Mouse (Mus musculus) G1E (cell line): ENCODE results near the gene Ankrd28. TPM values are rescaled to one million over a fixed set of nuclear protein-coding genes. Genes with fewer than 3 reads are reported as not detected.

ENCODE experiments used
- ATAC-seq: 2 replicates; pipeline ENCODE4 v1.8.0; 2016; ENCODE audit warnings: mild to moderate bottlenecking; ENCODE audit not compliant: insufficient number of reproducible peaks, poor library complexity, low FRiP score, severe bottlenecking; ENCODE audit errors: extremely low read depth
- DNase-seq: peaks from one replicate; pipeline ENCODE4 v3.0.0; 2012; ENCODE audit warnings: low spot score
- H3K27me3 ChIP-seq: 2 replicates; pipeline ENCODE4 v1.6.1; 2012; ENCODE audit warnings: mild to moderate bottlenecking, low read length, inconsistent platforms; ENCODE audit not compliant: insufficient read depth
- H3K36me3 ChIP-seq: replicated peaks from 2 replicates; pipeline ENCODE3; 2012; ENCODE audit warnings: mild to moderate bottlenecking, inconsistent platforms
- H3K4me1 ChIP-seq: 2 replicates; pipeline ENCODE4 v1.6.1; 2012; ENCODE audit warnings: low read depth, low read length, inconsistent platforms, mixed read lengths; ENCODE audit not compliant: insufficient read depth
- H3K4me3 ChIP-seq: 2 replicates; pipeline ENCODE4 v1.5.1; 2012; ENCODE audit warnings: low read depth, mild to moderate bottlenecking, inconsistent platforms, low read length, moderate library complexity, mixed read lengths
- H3K9me3 ChIP-seq: replicated peaks from 2 replicates; pipeline ENCODE4 v1.6.1; 2012; ENCODE audit warnings: inconsistent platforms
- CTCF ChIP-seq: IDR thresholded peaks from 2 replicates; pipeline ENCODE4 v1.5.1; 2012; ENCODE audit warnings: low read depth, low read length, inconsistent platforms, mixed read lengths
- GATA1 ChIP-seq: IDR thresholded peaks from 2 replicates; pipeline ENCODE4 v1.6.1; 2012; ENCODE audit warnings: borderline replicate concordance, low read length, inconsistent platforms, mixed read lengths
- GATA2 ChIP-seq: IDR thresholded peaks from 2 replicates; pipeline ENCODE4 v1.6.1; 2012; ENCODE audit warnings: low read depth, low read length, inconsistent platforms, borderline replicate concordance
- POLR2AphosphoS5 ChIP-seq: IDR thresholded peaks from 2 replicates; pipeline ENCODE4 v1.6.1; 2012; ENCODE audit warnings: low read depth, low read length, inconsistent platforms; ENCODE audit not compliant: insufficient replicate concordance
- TAL1 ChIP-seq: conservative IDR thresholded peaks from 2 replicates; pipeline ENCODE4 v1.6.1; 2012; ENCODE audit warnings: low read depth, low read length, inconsistent platforms, mixed read lengths
- polyA plus RNA-seq: library from polyadenylated mRNA; stranded (reverse); fragments of >175 nt; gene quantifications from 2 replicates; pipeline ENCODE4 v1.2.3, GENCODE M21; 2012
- total RNA-seq, 2 experiments: library from RNA; stranded (forward) in 1 of 2; stranded (reverse) in 1 of 2; fragments of 200-1000 nt in 1 of 2; fragments of >200 nt in 1 of 2; fragmentation: Nextera tagmentation in 1 of 2; gene quantifications; 2 replicates each; pipeline ENCODE4 v1.2.3; 2014 to 2017

Gene Ankrd28
- total and polyA plus RNA-seq, 3 experiments: 2.6 to 69.4 (median 40.9) TPM

GRCm38 (mm10) chr14:31681931-31682555 lies 148.4 kb downstream of the Ankrd28 start:
- H3K4me1 ChIP-seq: peaks cover 35% of the 10 kb centered on the region

GRCm38 (mm10) chr14:31681291-31681690 lies 149.2 kb downstream of the Ankrd28 start:
- Histone ChIP-seq H3K36me3 (no peaks in the 10 kb centered on the region), H3K9me3 (no peaks in the 10 kb centered on the region), H3K27me3 (no peaks in the 10 kb centered on the region), H3K4me1 (peaks cover 30% of the 10 kb centered on the region), H3K4me3 (no peak overlapping the region)
- DNase-seq: no peak
- no peak for ATAC-seq
- TF ChIP-seq CTCF (no peak), TAL1 (no peak), GATA2 (no peak), GATA1 (no peak), POLR2AphosphoS5 (no peak)

More at GRCm38 (mm10) chr14:31681931-31682555, 148.4 kb downstream of the Ankrd28 start:
- TF ChIP-seq GATA2 (no peak), TAL1 (no peak), POLR2AphosphoS5 (no peak), CTCF (no peak), GATA1 (no peak)
- Histone ChIP-seq H3K27me3 (no peaks in the 10 kb centered on the region), H3K9me3 (no peaks in the 10 kb centered on the region), H3K36me3 (no peaks in the 10 kb centered on the region), H3K4me3 (no peak overlapping the region)
- no peak for DNase-seq
- no peak for ATAC-seq

- Histone ChIP-seq H3K9me3 (no peaks in the 10 kb centered on the region), H3K36me3 (no peaks in the 10 kb centered on the region), H3K27me3 (no peaks in the 10 kb centered on the region), H3K4me3 (no peak overlapping the region), H3K4me1 (peaks cover 25% of the 10 kb centered on the region)
- TF ChIP-seq POLR2AphosphoS5: no peak
- TF ChIP-seq GATA1: no peak
- DNase-seq (no peak), ATAC-seq (no peak)
Observed at GRCm38 (mm10) chr14:31680656-31681055, 149.8 kb downstream of the Ankrd28 start.

- DNase-seq: no peak
- Histone ChIP-seq H3K9me3 (no peaks in the 10 kb centered on the region), H3K36me3 (peaks cover 23% of the 10 kb centered on the region), H3K4me3 (no peak overlapping the region), H3K27me3 (no peaks in the 10 kb centered on the region), H3K4me1 (peaks cover 14% of the 10 kb centered on the region)
- no peak for TF ChIP-seq TAL1
- TF ChIP-seq POLR2AphosphoS5: no peak
- TF ChIP-seq CTCF: no peak
- no peak for TF ChIP-seq GATA1
- TF ChIP-seq GATA2: no peak
- ATAC-seq: no peak
Observed at GRCm38 (mm10) chr14:31671635-31672320, 158.7 kb downstream of the Ankrd28 start.

- no peak for DNase-seq
- TF ChIP-seq TAL1 (no peak), GATA1 (no peak), CTCF (no peak), GATA2 (no peak), POLR2AphosphoS5 (no peak)
- no peaks in the 10 kb centered on the region; the same call in 1 of the 2 replicates for H3K9me3 ChIP-seq
- H3K4me1 ChIP-seq: peaks cover 25% of the 10 kb centered on the region
- peaks cover 34% of the 10 kb centered on the region for H3K36me3 ChIP-seq
- no peak overlapping the region for H3K4me3 ChIP-seq
- no peaks in the 10 kb centered on the region for H3K27me3 ChIP-seq
- ATAC-seq: no peak
Observed at GRCm38 (mm10) chr14:31669642-31670490, 160.6 kb downstream of the Ankrd28 start.

GRCm38 (mm10) chr14:31669161-31669611 lies 161.3 kb downstream of the Ankrd28 start:
- TF ChIP-seq TAL1 (no peak), GATA1 (no peak), POLR2AphosphoS5 (no peak), GATA2 (no peak), CTCF (no peak)
- H3K27me3 ChIP-seq: no peaks in the 10 kb centered on the region
- H3K4me1 ChIP-seq: peaks cover 32% of the 10 kb centered on the region
- no peak for ATAC-seq
- no peaks in the 10 kb centered on the region; the same call in 1 of the 2 replicates for H3K9me3 ChIP-seq
- no peak for DNase-seq
- H3K36me3 ChIP-seq: peaks cover 34% of the 10 kb centered on the region
- H3K4me3 ChIP-seq: no peak overlapping the region
